Mouse (Mus musculus) cortical plate, adult 2 months (tissue): ENCODE measurements around the gene Hoxc4. TPM values are rescaled to one million over a fixed set of nuclear protein-coding genes. Genes with fewer than 3 reads are reported as not detected.

Experiments used
- H3K27ac ChIP-seq: fragments of 200-500 bp; 2 replicates; pipeline ENCODE4 v1.5.1; 2012; ENCODE audit warnings: low read length, control low read depth, inconsistent platforms; ENCODE audit not compliant: insufficient read depth
- H3K4me1 ChIP-seq: fragments of 200-500 bp; 2 replicates; pipeline ENCODE4 v1.6.1; 2011; ENCODE audit warnings: low read length; ENCODE audit not compliant: control insufficient read depth, insufficient read depth
- H3K4me3 ChIP-seq: fragments of 200-500 bp; 2 replicates; pipeline ENCODE4 v1.5.1; 2011; ENCODE audit warnings: mild to moderate bottlenecking, low read length, control low read depth; ENCODE audit not compliant: insufficient read depth
- CTCF ChIP-seq: fragments of 200-500 bp; IDR thresholded peaks from 2 replicates; pipeline ENCODE4 v1.5.1; 2011; ENCODE audit warnings: mild to moderate bottlenecking, control low read depth, low read length; ENCODE audit not compliant: insufficient read depth; ENCODE audit errors: extremely low read depth
- POLR2A ChIP-seq: fragments of 200-500 bp; IDR thresholded peaks from 2 replicates; pipeline ENCODE4 v1.6.1; 2011; ENCODE audit warnings: mild to moderate bottlenecking, low read length, control low read depth; ENCODE audit not compliant: insufficient read depth; ENCODE audit errors: extremely low read depth
- polyA plus RNA-seq: library from polyadenylated mRNA; depleted of rRNA; stranded (reverse); fragments of >200 nt; gene quantifications from 2 replicates; pipeline ENCODE4 v1.2.3, GENCODE M21; 2012

Hoxc4 gene
- polyA plus RNA-seq, 1 experiment = not detected

DNA sequence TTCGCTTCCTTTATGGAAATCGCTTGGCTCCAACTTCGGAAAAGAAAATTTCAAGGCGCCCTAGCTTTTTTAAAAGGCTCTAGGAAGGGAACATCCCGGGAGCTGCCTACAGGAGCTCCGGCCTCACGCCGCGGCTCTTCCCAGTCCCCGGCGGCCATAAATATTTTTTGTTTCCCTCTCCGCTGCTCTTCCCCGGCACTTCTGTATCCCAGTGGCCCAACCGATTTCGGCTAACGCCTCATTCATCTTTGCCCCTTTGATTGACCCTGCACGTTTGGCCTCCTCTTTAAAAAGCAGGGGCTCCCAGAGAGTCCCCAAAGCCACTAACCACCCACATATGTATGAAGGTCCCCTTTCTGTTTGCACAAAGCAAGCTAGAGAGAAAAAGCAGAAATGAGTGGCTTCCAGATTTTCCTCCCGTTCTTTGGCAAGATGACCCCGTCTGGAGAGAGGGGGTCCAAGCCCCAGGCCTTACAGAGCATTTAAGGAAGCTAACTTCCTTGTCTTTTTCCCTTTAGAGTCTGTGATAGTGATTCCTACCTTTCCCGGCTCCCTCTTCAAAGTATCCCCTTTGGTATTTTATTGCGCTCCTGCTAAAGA is 40.8 kb downstream of the Hoxc4 start:
- Histone ChIP-seq H3K4me1 (no peaks in the 10 kb centered on the region), H3K4me3 (no peak overlapping the region), H3K27ac (no peak overlapping the region)
- TF ChIP-seq CTCF = no peak
- TF ChIP-seq POLR2A = no peak

DNA sequence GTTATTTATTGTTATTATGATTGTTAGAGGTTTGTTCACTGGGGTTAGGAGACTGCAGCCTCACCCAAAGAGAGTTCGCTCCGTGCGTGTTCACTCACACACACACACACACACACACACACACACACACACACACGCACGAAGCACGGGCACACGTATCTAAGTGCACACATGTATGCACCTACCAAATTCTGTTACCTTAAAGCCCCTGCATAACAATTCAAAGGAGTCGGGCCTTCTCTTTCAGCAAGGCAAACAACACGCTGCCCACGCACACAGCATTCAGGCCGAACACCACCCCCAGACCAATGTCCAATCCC is 41.2 kb downstream of the Hoxc4 start:
- Histone ChIP-seq H3K4me3 (no peak overlapping the region), H3K27ac (no peak overlapping the region), H3K4me1 (no peaks in the 10 kb centered on the region)
- TF ChIP-seq CTCF = no peak
- TF ChIP-seq POLR2A = no peak

DNA sequence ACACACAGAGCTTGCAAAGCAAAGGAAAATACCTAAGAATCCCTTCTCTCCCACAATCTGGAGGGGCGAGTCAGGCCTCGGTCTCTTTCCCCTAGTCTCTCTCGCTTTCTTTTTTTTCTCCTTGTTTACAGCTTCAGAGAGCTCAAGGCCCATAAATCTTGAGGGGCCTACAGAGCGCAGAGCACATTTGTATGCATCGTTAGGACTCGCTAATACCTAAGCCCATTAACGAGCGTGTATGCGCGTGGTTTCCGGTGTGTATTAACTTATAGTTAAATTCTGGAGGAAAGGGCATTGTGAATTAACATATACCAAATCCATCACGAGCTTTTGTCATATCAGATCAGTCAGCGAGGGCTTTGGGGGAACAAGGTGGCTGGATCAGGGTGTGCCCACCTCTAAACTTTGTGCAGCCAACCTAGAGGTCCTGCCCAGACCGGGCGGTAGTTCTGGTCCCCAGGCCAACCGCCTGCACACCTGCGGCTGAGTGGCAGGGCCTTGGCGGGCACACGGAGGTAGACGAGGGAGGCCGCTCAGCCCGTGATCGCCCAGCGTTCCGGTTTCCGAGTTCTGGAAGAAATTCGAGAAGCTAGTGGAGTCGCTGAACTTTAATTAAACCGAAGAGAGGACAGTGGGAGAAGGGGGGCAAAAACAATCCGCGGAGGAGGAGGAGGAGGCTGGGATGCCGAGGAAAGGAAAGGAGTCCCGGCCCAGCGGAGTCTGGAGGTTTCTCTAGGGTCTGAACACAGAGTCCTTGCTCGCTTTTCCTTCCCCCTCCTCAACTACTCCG is 41.8 kb downstream of the Hoxc4 start:
- TF ChIP-seq POLR2A (no peak), CTCF (no peak)
- Histone ChIP-seq H3K4me1 (no peaks in the 10 kb centered on the region), H3K27ac (no peak overlapping the region), H3K4me3 (no peak overlapping the region)

DNA sequence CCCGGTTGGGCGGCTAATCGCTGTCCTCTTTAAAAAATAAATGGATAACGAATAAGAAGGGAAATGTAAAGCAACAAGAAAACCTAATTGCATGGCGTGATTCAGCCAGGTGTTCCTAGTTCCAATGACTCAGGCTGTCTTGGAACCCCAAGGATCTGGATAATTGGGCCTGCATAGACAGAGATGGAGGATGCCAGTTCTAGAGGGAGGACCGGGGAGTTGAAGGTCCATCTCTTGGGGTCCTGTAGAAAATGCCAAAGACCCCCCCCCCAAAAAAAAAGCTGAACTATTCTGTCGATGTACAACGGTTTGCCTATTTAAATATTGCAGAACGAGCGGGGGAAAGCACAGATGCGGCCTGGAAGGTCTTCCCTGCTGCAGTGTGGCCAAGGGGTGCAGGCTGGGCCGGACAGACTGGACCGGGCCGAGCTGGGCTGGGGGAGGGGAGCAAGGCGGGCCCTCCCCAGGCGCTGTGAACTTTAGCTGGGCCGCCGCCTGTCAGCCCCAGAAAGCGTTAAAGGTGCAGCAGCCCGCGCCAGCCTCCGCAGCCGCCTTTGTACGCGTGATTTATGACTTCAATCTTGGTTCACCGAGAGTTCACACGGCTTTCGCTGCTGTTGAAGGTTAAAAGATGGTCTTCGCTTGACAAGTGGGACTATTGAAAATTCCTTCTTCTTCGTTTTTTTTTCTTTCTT is 42.5 kb downstream of the Hoxc4 start:
- no peak overlapping the region for H3K4me3 ChIP-seq
- H3K4me1 ChIP-seq = no peaks in the 10 kb centered on the region
- TF ChIP-seq POLR2A = no peak
- no peak for TF ChIP-seq CTCF
- H3K27ac ChIP-seq = no peak overlapping the region

DNA sequence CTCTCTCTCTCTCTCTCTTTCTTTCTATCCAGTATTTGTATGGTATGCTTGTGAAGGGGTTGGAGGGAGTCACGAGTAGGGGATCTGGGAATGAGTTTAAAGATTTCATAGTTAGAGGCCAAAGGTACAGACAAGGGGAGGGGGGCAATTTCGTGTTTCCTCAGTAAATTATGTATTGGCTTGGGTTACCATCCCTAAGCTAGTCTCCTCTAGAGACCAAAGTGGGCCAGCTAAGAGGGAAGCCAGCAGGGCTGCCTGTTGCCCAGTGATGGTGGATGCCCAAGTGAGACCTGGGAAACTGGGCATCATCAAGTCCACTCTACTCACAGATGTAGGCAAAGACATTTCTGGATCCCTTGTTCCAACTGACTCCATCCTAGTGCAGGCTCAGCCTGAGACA is 43.3 kb downstream of the Hoxc4 start:
- Histone ChIP-seq H3K27ac (no peak overlapping the region), H3K4me1 (no peaks in the 10 kb centered on the region), H3K4me3 (no peak overlapping the region)
- TF ChIP-seq CTCF = no peak
- TF ChIP-seq POLR2A = no peak

DNA sequence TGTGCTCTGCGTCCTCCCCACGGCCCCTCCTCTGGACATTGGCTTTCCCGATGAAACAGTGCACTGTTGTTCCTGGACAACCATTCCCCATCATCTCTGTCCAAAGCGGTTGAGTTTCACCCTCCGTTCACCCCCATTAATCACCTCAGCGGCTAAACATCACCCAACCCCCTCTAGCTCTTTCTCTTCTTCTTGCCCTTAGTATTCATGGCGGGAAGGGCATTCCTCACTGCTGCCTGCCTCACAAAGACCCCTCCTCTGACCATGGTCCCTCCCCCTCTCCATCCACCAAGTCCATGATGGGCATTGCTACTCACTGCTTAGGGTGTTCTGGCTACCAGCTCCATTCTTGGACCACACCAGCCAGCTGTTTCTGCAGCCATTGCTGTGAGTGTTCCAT is 46.9 kb downstream of the Hoxc4 start:
- no peak for TF ChIP-seq POLR2A
- TF ChIP-seq CTCF = no peak
- Histone ChIP-seq H3K4me3 (no peak overlapping the region), H3K27ac (no peak overlapping the region), H3K4me1 (no peaks in the 10 kb centered on the region)

DNA sequence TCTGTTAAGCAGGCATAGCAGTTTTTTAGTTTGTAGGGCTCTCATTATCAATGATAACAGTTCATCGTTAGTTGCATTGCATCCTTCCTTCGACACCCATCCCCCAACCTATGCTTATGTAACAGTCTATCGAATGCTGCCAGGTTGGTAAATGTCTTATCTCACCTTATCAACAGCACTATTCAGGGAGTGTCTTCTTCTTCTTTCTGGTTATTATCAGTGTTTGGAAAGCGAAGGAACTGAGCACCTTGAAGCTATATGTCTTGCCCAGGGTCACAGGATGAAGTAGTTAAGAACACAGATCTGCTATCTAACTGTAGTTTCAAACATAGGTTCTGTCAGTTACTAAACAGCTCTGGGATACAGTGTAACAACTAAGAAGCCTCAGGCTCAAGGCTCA is 49.0 kb downstream of the Hoxc4 start:
- no peaks in the 10 kb centered on the region for H3K4me1 ChIP-seq
- no peak overlapping the region for H3K4me3 ChIP-seq
- H3K27ac ChIP-seq = no peak overlapping the region
- TF ChIP-seq POLR2A = no peak
- no peak for TF ChIP-seq CTCF

DNA sequence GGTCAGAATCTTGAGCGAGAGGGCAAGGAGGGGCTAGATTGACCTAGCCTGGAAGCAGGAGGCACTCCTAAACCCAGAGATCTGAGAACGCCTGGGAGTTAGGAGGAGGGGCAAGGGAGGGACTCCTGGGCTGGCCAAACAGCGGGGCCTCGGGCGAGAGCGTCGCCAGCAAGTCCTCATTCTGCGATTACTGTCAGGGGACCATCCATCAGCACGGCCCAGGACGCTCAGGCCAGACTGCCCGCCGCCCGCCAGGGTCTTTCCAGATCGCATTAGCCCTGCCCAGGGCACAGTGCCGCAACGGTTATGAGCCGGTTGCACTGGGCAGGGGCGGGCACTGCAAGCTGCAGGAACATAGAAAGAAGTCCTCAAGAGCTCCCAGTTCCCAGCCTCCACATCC is 50.4 kb downstream of the Hoxc4 start:
- H3K4me3 ChIP-seq = no peak overlapping the region
- H3K27ac ChIP-seq = no peak overlapping the region
- H3K4me1 ChIP-seq = no peaks in the 10 kb centered on the region
- no peak for TF ChIP-seq POLR2A
- no peak for TF ChIP-seq CTCF

DNA sequence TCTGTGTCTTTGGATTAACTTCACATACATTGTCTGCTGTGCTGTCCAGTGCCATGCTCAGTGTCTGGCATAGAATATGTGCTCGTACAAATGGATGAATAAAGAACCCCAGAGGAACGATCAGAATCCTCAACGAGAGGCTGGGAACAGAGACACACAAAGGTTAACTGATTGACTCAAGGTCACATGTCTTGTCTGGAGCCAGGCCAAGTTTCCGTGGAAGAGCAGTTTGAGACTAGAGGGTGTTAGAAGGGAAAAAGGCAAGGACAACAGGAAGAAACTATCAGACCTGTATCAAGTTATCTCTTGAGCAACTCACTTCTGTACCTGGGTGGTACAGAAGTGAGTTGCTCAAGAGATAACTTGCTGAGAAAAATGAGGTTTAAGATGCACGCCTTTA is 52.5 kb downstream of the Hoxc4 start:
- TF ChIP-seq CTCF = no peak
- TF ChIP-seq POLR2A = no peak
- Histone ChIP-seq H3K4me1 (no peaks in the 10 kb centered on the region), H3K4me3 (no peak overlapping the region), H3K27ac (no peak overlapping the region)

DNA sequence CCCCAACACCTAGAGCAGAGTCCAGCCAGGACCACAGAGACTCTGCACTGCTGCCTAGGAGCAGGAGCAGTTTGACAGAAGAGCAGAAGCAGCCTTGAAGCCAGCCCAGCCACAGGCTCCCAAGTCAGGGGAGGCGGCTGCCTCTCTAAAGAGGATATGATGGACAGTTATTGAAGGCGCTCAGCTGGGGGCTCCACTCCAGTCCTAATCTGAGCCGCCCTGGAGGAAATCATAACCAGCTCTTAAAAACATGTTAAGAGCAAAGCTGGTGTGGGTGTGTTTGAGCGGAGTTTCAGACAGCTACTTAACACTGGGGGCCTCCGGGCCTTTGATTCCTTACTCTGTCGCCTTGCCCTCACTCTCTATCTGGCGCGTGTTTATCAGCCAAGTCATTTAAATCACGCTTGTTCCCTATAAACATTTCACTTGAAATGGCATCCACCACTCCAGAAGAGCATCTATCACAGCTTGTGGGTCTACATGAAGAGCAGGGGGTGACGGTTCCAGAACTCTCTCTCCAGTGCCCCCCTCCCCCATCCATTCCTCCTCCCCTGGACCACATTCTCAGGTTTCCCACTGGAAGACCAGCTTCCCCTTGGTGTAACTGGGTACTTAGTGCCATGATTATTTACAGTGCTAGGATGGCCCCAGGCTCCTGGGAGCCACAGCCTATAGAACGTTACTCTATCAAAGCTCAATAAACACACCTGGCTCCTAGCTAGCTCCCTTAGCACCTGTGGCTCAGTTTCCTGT is 56.1 kb downstream of the Hoxc4 start:
- no peak for TF ChIP-seq CTCF
- no peak for TF ChIP-seq POLR2A
- H3K4me3 ChIP-seq = no peak overlapping the region
- H3K4me1 ChIP-seq = no peaks in the 10 kb centered on the region
- no peak overlapping the region for H3K27ac ChIP-seq
